Mouse (Mus musculus) liver, embryonic 12.5 days (tissue): ENCODE measurements around the gene Lrrc51. TPM values are rescaled to one million over a fixed set of nuclear protein-coding genes. Genes with fewer than 3 reads are reported as not detected.

ENCODE experiments used
- ATAC-seq: fragments of 200-750 bp; cut with Nextera tagmentation; 2 replicates; pipeline ENCODE4 v1.8.0; 2017; ENCODE audit warnings: moderate number of reproducible peaks, mild to moderate bottlenecking, moderate library complexity
- H3K27ac ChIP-seq: fragments of 300-500 bp; sonication (generic); 2 replicates; pipeline ENCODE4 v1.5.1; 2016; ENCODE audit warnings: mild to moderate bottlenecking
- H3K27me3 ChIP-seq: fragments of 300-500 bp; sonication (generic); replicated peaks from 2 replicates; pipeline ENCODE4 v1.6.1; 2016; ENCODE audit warnings: mild to moderate bottlenecking, moderate library complexity
- H3K36me3 ChIP-seq: fragments of 300-500 bp; sonication (generic); 2 replicates; pipeline ENCODE4 v1.6.1; 2016; ENCODE audit warnings: mild to moderate bottlenecking, moderate library complexity
- H3K4me1 ChIP-seq: fragments of 300-500 bp; sonication (generic); 2 replicates; pipeline ENCODE4 v1.6.1; 2016
- H3K4me2 ChIP-seq: fragments of 300-500 bp; sonication (generic); 2 replicates; pipeline ENCODE4 v1.6.1; 2016; ENCODE audit warnings: mild to moderate bottlenecking, moderate library complexity
- H3K4me3 ChIP-seq: fragments of 300-500 bp; sonication (generic); 2 replicates; pipeline ENCODE4 v1.5.1; 2016; ENCODE audit warnings: mild to moderate bottlenecking, moderate library complexity
- H3K9ac ChIP-seq: fragments of 300-500 bp; sonication (generic); 2 replicates; pipeline ENCODE4 v1.6.1; 2016; ENCODE audit warnings: mild to moderate bottlenecking, moderate library complexity
- H3K9me3 ChIP-seq: fragments of 300-500 bp; sonication (generic); replicated peaks from 2 replicates; pipeline ENCODE4 v1.6.1; 2016; ENCODE audit warnings: mild to moderate bottlenecking, moderate library complexity
- WGBS: fragments of 180-500 bp; shearing (Covaris S2); methylation state at CpG from one replicate; pipeline ENCODE4 v1.1.7; 2016; ENCODE audit not compliant: insufficient replicate concordance; 5-methylcytosine and 5-hydroxymethylcytosine counted together
- polyA plus RNA-seq: library from polyadenylated mRNA; unstranded; fragments of >200 nt; fragmentation: Nextera tagmentation; extraction: Ambion mirVana; gene quantifications from 2 replicates; pipeline ENCODE4 v1.2.1, GENCODE M21; 2016

Gene Lrrc51
- 2.8 and 3.6 TPM in 2 replicates for polyA plus RNA-seq

DNA sequence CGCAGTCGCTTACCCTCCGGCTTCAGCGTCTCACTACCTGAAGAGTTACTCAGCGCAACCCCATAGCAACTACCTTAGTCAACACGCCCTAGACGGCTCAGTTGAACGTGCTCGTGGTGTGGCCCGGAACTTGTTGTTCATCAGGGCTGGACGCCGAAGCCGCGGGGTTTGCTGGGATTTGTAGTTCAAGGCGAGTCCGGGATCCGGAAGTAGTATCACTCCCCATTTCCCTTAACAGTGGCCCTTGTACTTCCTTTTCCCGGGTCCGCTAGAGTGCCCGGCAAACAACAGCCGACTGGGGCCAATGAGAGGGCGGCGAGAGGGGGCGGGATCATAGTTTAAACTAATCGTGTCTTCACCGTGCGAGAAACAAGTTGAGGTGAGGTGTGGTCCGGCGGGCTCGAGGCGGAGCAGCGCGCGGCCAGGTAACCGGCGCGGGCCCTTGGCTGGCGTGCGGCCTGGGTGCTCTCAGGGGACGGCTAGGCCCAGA is at the start of gene Lrrc51, which contains the start of gene Numa1:
TSS of gene Lrrc51 (minus strand) at position 145 of the 490 bp plus-strand sequence.
TSS of gene Numa1 (plus strand) at position 361 of the 490 bp plus-strand sequence.
- ATAC-seq = peak; percentile 98
- under 1% methylated on average over 40 of the region's 40 CpGs for WGBS

DNA sequence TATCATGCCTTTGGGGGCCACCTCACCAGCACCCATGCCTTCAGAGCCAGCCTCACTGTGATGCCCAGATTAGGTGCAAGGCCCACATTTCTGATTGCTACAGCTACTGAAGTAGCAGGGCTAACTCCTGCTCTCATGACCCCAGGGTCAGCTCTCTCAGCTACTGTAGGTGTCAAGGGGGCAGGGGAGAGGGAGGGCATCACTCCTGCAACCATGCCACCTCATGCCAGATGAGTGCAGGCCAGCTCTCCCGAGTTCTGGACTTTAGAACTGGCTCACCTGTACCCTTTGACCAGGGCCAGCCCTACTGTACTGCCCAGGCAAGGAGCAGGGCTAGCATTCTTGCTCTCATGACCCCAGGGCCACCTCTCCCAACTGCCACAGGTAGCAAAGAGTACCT is 49.0 kb upstream of the Lrrc51 start:
- H3K4me3 ChIP-seq = no peak overlapping the region
- no peak overlapping the region for H3K9ac ChIP-seq
- H3K4me1 ChIP-seq = peaks cover 6% of the 10 kb centered on the region; the same call in 1 of the 2 replicates
- peak; percentile 47; the same call in 1 of the 2 replicates for ATAC-seq
- no peaks in the 10 kb centered on the region for H3K9me3 ChIP-seq
- no peak overlapping the region for H3K27ac ChIP-seq
- WGBS = 84% methylated on average over 1 of the region's 1 CpGs
- no peaks in the 10 kb centered on the region for H3K27me3 ChIP-seq
- H3K36me3 ChIP-seq = peaks cover 62% of the 10 kb centered on the region
- no peak overlapping the region for H3K4me2 ChIP-seq

More for the DNA sequence above, at the start of gene Lrrc51, which contains the start of gene Numa1:
- H3K9ac ChIP-seq = peak within 1 kb of the TSS; percentile 90
- peaks cover 50% of the 10 kb centered on the region for H3K4me1 ChIP-seq
- H3K4me2 ChIP-seq = peak within 1 kb of the TSS; percentile 83
- H3K27ac ChIP-seq = peak within 1 kb of the TSS; percentile 93
- H3K9me3 ChIP-seq = no peaks in the 10 kb centered on the region
- no peaks in the 10 kb centered on the region for H3K27me3 ChIP-seq
- H3K4me3 ChIP-seq = peak within 1 kb of the TSS; percentile 82
- peaks cover 22% of the 10 kb centered on the region for H3K36me3 ChIP-seq

DNA sequence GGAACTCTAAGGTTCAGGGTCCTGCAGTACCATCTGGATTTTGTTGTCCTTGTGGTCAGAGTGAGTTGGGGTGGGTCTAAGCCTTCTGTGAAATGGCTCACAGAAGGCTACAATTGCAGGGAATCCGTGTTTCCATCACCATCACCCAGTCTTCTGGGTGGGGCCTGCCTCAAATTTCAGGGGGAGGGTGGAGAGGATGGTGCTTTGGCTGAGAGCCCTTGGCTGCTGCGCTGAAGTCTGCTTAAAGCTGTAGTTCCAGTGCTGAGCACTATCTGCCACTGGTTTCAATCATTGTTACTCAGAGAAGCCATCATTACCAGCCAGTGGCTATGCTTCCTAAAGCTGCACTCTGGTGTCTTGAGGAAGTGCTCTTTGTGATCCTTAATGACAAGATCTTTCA is 40.8 kb upstream of the Lrrc51 start:
- no peak for ATAC-seq
- Histone ChIP-seq H3K27me3 (no peaks in the 10 kb centered on the region), H3K27ac (no peak overlapping the region), H3K4me3 (no peak overlapping the region), H3K4me2 (no peak overlapping the region), H3K4me1 (peaks cover 62% of the 10 kb centered on the region), H3K36me3 (peaks cover 19% of the 10 kb centered on the region; the same call in 1 of the 2 replicates), H3K9me3 (no peaks in the 10 kb centered on the region), H3K9ac (no peak overlapping the region)
- 54% methylated on average over 2 of the region's 2 CpGs for WGBS

DNA sequence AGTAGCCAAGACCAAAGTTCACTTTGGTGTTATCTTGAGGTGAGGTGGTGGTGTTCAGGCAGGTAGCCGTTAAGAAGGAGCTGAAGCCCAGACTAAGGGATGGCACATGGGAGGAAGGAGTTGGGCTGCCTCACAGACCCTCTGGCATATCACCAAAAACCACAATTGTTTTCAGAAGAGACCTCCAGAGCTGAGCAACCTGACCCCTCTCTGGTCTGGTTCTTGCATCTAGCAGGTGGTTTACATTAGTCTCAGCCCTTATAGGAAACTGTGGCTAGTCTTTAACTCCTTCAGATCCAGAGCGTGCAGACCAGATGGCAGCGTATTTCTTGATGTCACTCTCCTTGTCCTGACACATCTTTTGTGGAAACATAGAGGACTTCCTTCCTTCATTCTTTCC is 40.0 kb upstream of the Lrrc51 start:
- H3K9me3 ChIP-seq = no peaks in the 10 kb centered on the region
- no peak overlapping the region for H3K27ac ChIP-seq
- 57% methylated on average over 3 of the region's 3 CpGs for WGBS
- peaks cover 70% of the 10 kb centered on the region for H3K4me1 ChIP-seq
- no peak for ATAC-seq
- H3K36me3 ChIP-seq = peaks cover 15% of the 10 kb centered on the region; the same call in 1 of the 2 replicates
- H3K9ac ChIP-seq = no peak overlapping the region
- H3K4me3 ChIP-seq = no peak overlapping the region
- no peaks in the 10 kb centered on the region for H3K27me3 ChIP-seq
- no peak overlapping the region for H3K4me2 ChIP-seq

DNA sequence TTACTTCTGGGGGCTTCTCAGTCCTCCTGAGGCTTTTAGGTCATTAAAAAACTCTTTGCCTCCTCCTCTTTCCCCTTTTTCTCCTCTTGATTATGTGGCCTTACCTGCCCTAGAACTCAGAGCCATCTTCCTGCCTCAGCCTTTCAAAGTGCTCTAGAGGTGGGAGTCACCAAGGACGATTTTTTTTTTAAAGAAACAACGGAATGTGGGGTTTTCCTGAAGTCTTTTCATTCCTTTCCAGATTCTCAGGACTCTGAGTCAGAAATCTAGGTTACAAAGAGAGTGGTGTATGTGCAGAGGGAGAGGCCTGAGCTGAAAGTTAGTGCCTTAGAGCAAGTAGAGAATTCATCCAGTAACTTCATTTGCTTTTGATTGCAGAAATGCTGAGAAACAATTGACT is 38.0 kb upstream of the Lrrc51 start:
- H3K9ac ChIP-seq = peak overlapping the region; percentile 81
- 57% methylated on average over 2 of the region's 2 CpGs for WGBS
- H3K27ac ChIP-seq = peak overlapping the region; percentile 87; the same call in 1 of the 2 replicates
- ATAC-seq = no peak
- peak overlapping the region; percentile 69 for H3K4me3 ChIP-seq
- no peaks in the 10 kb centered on the region for H3K27me3 ChIP-seq
- H3K36me3 ChIP-seq = peaks cover 11% of the 10 kb centered on the region; the same call in 1 of the 2 replicates
- no peaks in the 10 kb centered on the region for H3K9me3 ChIP-seq
- H3K4me2 ChIP-seq = peak overlapping the region; percentile 91
- H3K4me1 ChIP-seq = peaks cover 82% of the 10 kb centered on the region

DNA sequence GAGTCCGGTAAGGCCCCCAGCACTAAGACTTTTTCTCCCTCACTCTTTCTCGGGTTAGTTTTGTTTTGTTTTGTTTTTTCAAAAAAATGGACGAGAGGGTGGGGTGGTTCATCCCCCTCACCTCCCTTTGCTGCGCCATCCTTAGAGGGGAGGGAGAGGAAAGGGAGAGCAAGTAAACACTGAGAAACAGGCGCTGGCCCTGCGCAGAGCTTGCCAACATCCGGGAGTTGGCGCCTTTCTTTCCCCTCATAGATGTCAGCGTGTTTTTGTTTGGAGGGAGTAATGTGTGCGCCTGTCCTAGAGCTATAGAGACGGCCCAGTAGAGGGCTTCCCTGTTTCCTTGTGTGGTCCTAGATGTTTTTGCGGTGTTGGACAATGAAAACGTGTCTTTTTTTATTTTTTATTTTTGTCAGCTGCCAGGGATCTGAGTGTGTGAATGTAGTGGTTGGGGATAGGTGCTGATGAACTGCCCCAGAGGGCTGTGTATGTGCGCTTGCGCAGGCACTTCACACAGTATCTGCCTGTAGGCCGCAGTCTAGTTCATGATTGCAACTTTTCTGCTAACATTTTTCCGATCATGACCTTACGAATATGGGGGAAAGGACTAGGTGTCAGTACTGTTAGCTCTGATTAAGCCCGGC is 37.2 kb upstream of the Lrrc51 start:
- peak; percentile 41; the same call in 1 of the 2 replicates for ATAC-seq
- 10% methylated on average over 19 of the region's 19 CpGs for WGBS

DNA sequence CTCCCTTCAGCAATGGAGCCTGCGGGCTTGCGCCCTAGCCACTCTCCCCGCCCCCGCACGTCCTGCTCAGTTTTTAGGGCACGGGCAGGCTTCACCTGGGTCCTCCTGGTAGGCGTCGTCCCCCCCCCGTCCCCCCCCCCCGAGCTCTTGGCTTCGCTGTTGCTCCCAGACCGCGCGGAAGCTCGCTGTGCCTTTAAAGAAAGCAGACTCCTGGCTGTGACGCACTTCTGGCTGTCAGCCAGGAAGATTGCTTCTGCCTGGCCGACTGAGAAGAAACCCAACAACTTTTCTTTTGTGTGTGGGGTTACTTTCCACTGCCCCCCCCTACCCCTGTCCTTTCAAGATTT is 36.7 kb upstream of the Lrrc51 start:
- peak overlapping the region; percentile 69 for H3K4me3 ChIP-seq
- H3K9ac ChIP-seq = peak overlapping the region; percentile 81
- no peaks in the 10 kb centered on the region for H3K27me3 ChIP-seq
- peaks cover 90% of the 10 kb centered on the region for H3K4me1 ChIP-seq
- H3K27ac ChIP-seq = peak overlapping the region; percentile 87
- H3K4me2 ChIP-seq = peak overlapping the region; percentile 91
- WGBS = 0% methylated on average over 17 of the region's 17 CpGs
- H3K36me3 ChIP-seq = peaks cover 7% of the 10 kb centered on the region; the same call in 1 of the 2 replicates
- ATAC-seq = peak; percentile 50
- H3K9me3 ChIP-seq = no peaks in the 10 kb centered on the region

More for the DNA sequence above, 37.2 kb upstream of the Lrrc51 start:
- peak overlapping the region; percentile 81 for H3K9ac ChIP-seq
- peak overlapping the region; percentile 91 for H3K4me2 ChIP-seq
- peaks cover 8% of the 10 kb centered on the region; the same call in 1 of the 2 replicates for H3K36me3 ChIP-seq
- peak overlapping the region; percentile 69 for H3K4me3 ChIP-seq
- no peaks in the 10 kb centered on the region for H3K9me3 ChIP-seq
- no peaks in the 10 kb centered on the region for H3K27me3 ChIP-seq
- peaks cover 86% of the 10 kb centered on the region for H3K4me1 ChIP-seq
- peak overlapping the region; percentile 87 for H3K27ac ChIP-seq

DNA sequence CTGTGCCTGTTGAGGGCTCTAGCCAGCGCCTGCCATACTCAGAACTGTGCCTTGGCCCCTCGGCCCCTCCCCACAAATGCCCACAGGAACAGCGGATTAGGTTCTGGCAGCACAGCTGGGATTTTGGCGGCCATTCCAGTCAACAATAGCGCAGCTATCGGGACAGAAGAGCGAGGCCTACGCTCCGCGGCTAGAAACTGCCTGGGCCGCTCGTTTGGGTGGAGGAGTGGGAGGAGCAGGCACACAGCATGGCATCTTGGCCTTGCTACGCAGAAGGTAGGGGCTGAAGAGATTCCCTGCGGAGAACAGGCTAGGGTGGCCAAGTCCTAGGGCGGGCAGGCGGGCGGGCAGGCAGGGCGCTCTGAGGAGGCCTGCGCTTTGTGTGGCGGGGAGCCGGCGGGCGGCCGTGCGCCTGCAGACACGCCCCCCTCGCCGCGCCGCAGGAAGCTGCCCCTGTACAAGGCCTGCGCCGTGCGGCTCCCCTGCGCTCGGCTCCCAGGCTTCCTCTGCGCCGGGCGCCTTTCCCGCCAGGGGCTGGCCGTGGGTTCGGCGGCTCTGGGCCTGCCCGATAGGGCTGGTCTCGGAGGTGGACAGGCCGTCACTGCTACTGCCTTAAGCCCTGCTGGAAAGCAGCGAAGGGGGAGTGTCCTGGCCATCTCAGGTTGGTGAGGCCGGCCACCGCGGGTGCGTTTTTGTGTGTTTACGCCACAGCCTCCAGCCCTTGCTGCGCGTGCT is 36.2 kb upstream of the Lrrc51 start:
- under 1% methylated on average over 53 of the region's 53 CpGs for WGBS
- Histone ChIP-seq H3K4me1 (peaks cover 92% of the 10 kb centered on the region), H3K9ac (peak overlapping the region; percentile 81)

DNA sequence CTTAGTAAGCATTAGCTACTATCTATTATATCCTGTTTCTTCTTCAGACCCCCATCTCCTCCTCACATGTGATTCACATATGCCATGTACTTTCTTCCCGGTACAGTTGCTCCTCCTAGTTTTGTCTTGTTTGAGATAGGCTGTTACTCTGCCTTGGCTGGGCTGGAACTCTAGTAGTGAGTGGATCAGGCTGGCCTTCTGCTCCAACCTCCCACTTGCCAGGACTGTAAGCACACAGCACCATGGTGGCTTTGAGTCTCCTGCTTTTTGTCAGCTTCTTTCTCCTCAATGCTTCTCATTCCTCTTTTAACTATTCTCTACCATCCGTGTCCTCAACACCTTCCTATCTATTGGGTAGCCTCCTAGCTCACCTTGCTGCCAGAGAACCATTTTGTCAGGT is 35.1 kb upstream of the Lrrc51 start:
- Histone ChIP-seq H3K27ac (peak overlapping the region; percentile 37), H3K4me3 (no peak overlapping the region), H3K4me2 (peak overlapping the region; percentile 91), H3K27me3 (no peaks in the 10 kb centered on the region), H3K9ac (no peak overlapping the region), H3K36me3 (peaks cover 3% of the 10 kb centered on the region; the same call in 1 of the 2 replicates), H3K4me1 (peaks cover 91% of the 10 kb centered on the region), H3K9me3 (no peaks in the 10 kb centered on the region)
- ATAC-seq = no peak
- WGBS = 62% methylated on average over 2 of the region's 2 CpGs

More for the DNA sequence above, 36.2 kb upstream of the Lrrc51 start:
- peak overlapping the region; percentile 69 for H3K4me3 ChIP-seq
- H3K27ac ChIP-seq = peak overlapping the region; percentile 87
- ATAC-seq = peak; percentile 86
- H3K27me3 ChIP-seq = no peaks in the 10 kb centered on the region
- H3K36me3 ChIP-seq = peaks cover 3% of the 10 kb centered on the region; the same call in 1 of the 2 replicates
- no peaks in the 10 kb centered on the region for H3K9me3 ChIP-seq
- H3K4me2 ChIP-seq = peak overlapping the region; percentile 91

DNA sequence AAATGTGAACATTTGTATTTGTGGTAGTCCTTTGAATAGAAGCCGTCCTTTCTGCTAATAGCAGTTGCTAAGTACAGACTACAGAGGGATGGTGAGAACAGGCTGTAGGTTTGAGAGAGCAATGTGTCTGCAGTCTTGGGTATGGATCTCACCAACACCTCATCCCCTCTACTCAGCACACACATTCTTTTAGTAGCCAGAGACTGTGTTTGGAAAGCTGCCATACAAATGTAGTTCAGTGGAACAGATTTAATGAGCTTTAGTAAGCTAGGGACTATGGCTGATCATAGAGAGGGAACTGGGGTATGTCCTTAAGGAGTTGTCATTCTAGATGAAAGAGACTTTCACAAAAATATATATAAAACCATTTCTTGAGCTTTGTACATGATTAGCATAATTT is 33.6 kb upstream of the Lrrc51 start:
- Histone ChIP-seq H3K27ac (no peak overlapping the region), H3K4me2 (no peak overlapping the region), H3K27me3 (no peaks in the 10 kb centered on the region), H3K4me1 (peaks cover 86% of the 10 kb centered on the region), H3K9ac (no peak overlapping the region), H3K4me3 (no peak overlapping the region), H3K36me3 (no peaks in the 10 kb centered on the region), H3K9me3 (no peaks in the 10 kb centered on the region)
- no peak for ATAC-seq
- 91% methylated on average over 1 of the region's 1 CpGs for WGBS

DNA sequence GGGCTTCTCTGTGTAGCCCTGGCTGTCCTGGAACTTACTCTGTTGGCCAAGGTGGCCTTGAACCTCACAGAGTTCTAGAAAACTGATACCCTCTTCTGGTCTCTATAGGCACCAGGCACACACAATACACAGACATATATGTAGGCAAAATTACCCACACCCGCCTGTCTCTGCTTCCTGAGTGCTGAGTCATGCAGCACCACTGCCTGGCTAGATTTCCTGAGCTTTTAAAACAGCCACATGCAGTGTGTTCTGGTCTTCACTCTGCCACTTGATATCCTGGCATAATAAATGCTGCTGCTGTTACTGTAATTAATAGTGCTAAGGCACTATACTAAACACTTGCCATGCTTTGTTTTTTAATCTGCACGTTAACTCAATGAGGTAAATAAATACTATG is 31.9 kb upstream of the Lrrc51 start:
- Histone ChIP-seq H3K9me3 (no peaks in the 10 kb centered on the region), H3K27me3 (no peaks in the 10 kb centered on the region), H3K27ac (peak overlapping the region; percentile 75; the same call in 1 of the 2 replicates), H3K4me2 (no peak overlapping the region; the same call in 1 of the 2 replicates), H3K4me1 (peaks cover 69% of the 10 kb centered on the region), H3K4me3 (no peak overlapping the region), H3K9ac (no peak overlapping the region), H3K36me3 (no peaks in the 10 kb centered on the region)
- ATAC-seq = peak; percentile 52
- WGBS = 28% methylated on average over 2 of the region's 2 CpGs

DNA sequence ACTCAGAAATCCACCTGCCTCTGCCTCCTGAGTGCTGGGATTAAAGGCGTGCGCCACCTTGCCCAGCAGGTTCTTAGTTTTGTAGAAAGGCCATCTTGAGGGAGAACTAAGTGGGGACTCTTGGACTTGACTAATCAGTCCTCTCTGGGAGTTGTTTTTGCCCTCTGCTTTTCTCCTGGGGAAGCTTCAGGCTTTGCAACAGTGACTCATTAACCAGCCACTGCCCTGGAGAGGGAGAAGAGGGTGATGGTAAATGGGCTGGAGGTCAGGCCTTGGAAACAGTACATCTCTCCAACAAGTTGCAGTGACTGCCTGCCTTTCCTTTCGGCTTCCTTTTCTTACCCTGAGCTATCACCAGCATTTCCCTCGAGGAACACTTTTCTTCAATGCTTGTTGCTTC is 30.9 kb upstream of the Lrrc51 start:
- Histone ChIP-seq H3K4me2 (0 out of 2 replicates have a peak overlapping the region, but pooled peaks have one; percentile 3), H3K27ac (peak overlapping the region; percentile 75), H3K4me3 (no peak overlapping the region), H3K27me3 (no peaks in the 10 kb centered on the region), H3K4me1 (peaks cover 66% of the 10 kb centered on the region), H3K36me3 (no peaks in the 10 kb centered on the region), H3K9me3 (no peaks in the 10 kb centered on the region), H3K9ac (no peak overlapping the region)
- 67% methylated on average over 4 of the region's 4 CpGs for WGBS
- ATAC-seq = no peak
